Mouse (Mus musculus) left cerebral cortex, postnatal 14 days (tissue): ENCODE data around the gene Rasgef1c. TPM values are rescaled to one million over a fixed set of nuclear protein-coding genes. Genes with fewer than 3 reads are reported as not detected.

Experiments used
- DNase-seq, 2 experiments: peaks; one replicate each; pipeline ENCODE4 v3.0.0; 2021 to 2022; ENCODE audit warnings: low spot score in 2 of 2, mixed read lengths in 1 of 2
- intact Hi-C: fragments of 180-260 bp; cut with DNase I; formaldehyde crosslinking; loops from one replicate; pipeline ENCODE4 v1.15.1; 2025
- long read RNA-seq, 2 experiments: library from polyadenylated mRNA; stranded (forward); transcript quantifications; one replicate each; pipeline ENCODE4 v2.0.0; 2021
- total RNA-seq, 2 experiments: library from RNA; stranded (reverse); gene quantifications; 2 replicates each; pipeline ENCODE4 v1.2.3; 2021

Gene Rasgef1c
- 10 to 100 TPM; 27.0 to 32.1 TPM for total RNA-seq
- long read RNA-seq, experiment 1, transcript Rasgef1c-203 (14 exons, 2,216 nt) = major isoform, 47 of 65 reads
- long read RNA-seq, experiment 1, partial matches to known transcripts = 8 of 65 reads
- long read RNA-seq, experiment 1, other reads (novel, unspliced or antisense) = 9 of 65 reads
- long read RNA-seq, experiment 2, transcript Rasgef1c-203 (14 exons, 2,216 nt) = major isoform, 70 of 102 reads
- long read RNA-seq, experiment 2, partial matches to known transcripts = 15 of 102 reads
- long read RNA-seq, experiment 2, other reads (novel, unspliced or antisense) = 16 of 102 reads

DNA sequence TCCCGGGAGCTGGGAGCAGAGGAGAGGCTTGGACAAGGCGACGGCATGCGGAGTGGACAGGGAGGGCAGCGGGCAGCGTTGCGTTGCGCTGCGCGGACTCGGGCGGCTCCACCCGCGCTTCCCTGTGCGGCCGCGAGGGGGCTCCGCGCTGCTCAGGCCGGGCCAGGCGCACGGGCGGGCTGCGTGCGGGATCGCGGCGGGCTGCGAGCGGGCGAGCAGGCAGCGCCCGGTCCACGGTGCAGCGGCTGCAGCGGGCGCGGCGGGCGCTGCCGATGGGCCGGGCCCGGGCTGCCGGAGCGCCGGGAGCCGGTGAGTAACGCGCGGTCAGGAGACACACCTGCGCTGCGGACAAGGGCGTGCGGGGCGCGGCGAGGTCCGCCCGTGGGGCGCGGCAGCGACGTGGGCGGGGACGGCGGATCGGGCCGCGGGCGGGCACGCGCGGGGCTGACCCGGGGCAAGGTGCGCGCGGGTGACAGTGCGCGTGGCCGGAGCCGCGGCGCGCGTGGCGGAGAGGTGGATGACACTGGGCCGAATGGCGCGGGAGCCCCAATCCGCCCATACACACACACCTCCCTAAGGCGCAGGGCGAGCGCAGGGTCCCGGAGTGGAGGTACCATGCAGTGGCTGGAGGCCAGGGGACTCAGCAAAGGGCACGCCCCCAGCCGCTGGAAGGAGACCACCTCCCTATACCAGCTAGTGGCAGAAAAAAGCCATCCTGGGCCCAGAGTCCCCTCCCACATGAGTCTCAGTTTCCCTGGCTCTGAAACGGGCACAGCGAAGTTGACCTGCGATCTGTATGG, at the start of gene Rasgef1c:
Gene Rasgef1c (plus strand): TSS at position 177 of the 800 bp plus-strand sequence.
- peak; percentile 71 to 83 for DNase-seq
- intact Hi-C loops = loop anchor here (5.0 kb wide), 1 partner anchor 55 kb away; no protein-coding TSS in a partner anchor

DNA sequence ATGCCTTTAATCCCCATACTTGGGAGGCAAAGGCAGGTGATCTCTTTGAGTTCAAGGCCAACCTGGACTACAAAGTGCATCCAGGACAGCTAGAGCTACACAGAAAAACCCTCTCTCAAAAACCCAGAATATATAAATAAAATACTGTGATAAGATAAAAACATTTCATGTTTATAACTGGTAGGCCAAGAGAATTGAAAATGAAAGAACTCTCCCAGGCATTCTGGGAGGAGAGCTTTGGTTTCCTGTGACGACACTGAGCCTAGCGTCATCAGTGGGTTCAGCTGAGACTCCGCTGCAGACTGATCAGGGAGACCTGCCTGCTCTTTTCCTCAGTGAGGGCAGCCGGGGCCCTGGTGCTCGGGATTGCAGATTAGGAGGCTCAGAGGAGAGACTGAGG, 46.5 kb upstream of the Rasgef1c start:
- intact Hi-C loops = no loop called here
- DNase-seq = no peak

DNA sequence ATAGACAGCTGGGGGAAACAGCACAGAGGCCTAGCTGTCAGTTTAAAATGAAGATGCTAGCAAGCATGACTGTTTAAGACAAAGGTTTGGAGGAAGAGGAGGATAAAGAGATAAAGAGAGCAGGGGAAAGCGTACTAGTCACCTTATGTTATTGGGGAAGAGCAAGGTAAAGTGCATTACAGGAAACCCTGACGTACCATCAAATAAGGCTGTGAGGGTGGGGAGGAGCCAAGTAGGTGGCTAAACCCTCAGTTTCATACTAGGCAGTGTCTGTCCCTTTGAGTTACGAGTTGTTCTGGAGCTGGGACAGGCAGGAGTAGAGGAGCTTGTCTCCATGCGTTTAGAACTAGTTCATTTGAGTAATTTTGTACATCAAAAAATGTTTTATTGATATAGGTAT, 40.5 kb upstream of the Rasgef1c start:
- no peak for DNase-seq
- intact Hi-C loops = no loop called here

DNA sequence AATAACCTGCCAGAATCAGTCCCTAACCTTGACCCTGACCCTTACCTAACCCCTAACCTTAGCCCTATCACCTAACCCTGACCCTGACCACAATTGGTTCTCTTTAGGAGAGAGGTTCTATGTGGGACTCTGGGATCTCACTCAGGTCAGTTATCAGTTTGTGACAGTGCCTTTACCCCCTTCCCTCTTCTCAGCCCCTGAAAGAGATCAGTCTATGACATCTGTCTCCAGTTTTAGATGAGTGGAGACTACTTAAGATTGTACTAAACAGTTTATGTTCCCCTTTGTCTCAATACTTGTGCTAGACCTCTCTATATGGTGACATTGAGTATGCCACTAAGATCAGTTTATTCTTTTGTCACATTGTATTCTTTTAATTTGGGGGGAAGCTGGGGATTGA, 37.7 kb upstream of the Rasgef1c start:
- intact Hi-C loops = no loop called here

DNA sequence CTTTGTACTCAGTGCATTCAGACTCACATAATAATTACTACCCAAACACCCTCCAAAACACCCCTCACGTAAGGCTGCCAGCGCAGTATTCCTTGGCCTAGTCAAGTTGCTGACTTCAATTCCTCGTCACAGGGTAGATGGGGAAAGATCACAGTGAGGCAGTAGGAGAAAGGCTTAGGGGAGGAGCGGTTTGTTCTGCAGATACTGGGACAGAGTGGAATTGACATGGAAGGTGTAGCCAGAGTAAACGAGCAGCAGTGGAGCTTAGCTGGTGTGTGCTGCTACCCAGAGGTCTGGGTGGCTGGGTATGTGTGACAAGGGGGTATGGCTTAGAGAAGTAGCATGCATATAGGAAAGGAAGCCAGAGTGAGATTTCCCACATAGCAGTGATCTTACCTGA, 34.3 kb upstream of the Rasgef1c start:
- no peak for DNase-seq
- intact Hi-C loops = loop anchor here (5.0 kb wide), 1 partner anchor 215 kb away; no protein-coding TSS in a partner anchor

More for the DNA sequence above, 37.7 kb upstream of the Rasgef1c start:
- DNase-seq = no peak

DNA sequence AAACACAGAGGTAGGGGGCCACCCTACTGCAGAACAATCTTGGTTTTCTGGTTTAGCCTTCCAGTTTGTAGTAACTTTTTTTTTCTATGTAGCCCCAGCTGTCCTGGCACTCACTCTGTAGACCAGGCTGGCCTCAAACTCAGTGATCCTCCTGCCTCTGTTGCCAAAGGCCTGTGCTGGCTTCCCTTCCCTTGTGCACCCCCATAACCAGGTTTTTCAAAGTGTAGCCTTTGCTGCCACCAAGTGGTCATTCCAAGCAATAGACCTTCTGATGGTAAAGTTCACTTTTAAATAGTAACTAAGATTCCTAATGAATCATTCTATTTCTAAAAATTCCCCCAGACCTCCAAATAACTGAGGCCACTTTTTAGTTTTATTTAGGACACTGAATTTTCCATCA, 31.9 kb upstream of the Rasgef1c start:
- DNase-seq = peak in 1 of 2 experiments; percentile 66
- intact Hi-C loops = loop anchor here (2.0 to 5.0 kb wide), 2 partner anchors 141 to 217 kb away; no protein-coding TSS in a partner anchor

DNA sequence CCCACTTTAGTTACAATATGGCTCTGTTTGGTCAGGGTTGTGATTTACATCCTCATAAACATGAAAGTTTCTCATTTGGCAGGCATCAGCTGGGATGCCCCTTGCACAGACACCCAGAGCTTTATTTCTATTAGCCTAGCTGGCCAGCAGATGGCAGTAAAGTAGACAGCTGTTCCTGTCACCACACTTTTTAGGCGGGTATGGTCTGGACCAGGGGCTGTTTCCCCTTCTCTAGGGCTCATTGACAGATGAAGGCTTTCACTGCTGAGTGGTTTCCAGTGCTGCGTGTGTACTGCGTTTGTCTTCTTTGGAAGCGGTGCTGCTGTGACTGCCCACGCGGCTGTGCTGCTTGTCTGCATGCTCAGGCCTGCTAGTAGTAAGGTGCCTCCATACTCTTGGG, 29.7 kb upstream of the Rasgef1c start:
- intact Hi-C loops = no loop called here
- peak in 1 of 2 experiments; percentile 61 for DNase-seq

DNA sequence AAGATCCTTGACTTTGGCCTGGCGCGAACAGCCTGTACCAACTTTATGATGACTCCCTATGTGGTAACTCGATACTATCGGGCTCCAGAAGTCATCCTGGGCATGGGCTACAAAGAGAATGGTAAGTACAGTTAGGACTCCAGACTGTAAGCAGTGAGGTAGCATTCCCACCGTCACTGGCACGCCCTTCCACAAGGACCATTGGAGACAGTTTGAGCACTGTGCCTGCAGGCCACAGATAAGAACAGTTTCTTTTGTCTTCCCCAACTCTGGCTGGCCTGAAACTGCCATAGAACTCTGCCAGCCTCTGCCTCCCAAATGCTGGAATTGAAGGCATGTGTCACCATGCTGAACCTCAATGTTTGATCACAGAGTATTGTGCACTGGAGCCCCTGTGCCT, 28.9 kb upstream of the Rasgef1c start:
- no peak for DNase-seq
- intact Hi-C loops = no loop called here

DNA sequence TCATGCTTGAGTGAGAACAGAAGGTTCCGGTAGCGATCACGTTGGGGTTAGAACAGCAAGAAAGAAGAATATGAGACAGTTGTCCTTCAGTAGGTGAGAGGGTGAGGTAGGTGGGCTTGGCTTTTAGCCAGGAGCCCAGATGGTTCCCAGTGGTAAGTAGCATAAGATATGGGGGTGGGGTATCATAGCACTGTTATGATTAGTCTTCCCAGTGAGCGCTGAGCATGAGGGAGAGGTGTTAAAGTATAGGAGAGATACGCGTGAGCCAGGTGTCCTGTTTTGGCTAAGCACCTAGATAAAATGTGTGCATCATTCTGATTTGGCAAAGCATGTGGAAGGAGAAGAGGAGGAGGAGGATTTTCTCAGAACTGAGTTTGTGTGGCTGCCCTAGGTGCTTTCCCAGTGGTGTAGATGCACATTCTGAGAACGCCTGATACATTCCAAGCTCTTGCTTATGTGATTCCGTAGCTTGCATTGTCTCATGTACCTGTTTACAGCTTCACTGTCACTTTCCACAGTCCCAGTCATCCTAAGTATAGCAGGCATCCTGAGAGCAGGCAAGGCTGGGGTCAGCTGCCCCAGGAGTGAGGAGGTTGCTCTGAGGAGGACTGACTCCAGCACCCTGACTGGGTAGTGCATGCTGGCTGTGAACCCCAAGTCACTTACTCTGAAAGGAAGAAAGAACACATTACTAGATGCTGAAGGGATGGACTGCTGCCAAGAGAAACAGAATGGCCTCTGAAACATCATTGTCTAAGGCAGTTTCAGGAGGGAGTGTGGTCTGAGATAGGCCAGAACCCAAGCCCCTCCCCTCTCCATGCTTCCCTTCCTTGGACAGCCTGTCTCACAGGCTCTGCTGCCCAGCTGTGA, 24.5 kb upstream of the Rasgef1c start:
- peak in 1 of 2 experiments; percentile 51 for DNase-seq
- intact Hi-C loops = no loop called here

DNA sequence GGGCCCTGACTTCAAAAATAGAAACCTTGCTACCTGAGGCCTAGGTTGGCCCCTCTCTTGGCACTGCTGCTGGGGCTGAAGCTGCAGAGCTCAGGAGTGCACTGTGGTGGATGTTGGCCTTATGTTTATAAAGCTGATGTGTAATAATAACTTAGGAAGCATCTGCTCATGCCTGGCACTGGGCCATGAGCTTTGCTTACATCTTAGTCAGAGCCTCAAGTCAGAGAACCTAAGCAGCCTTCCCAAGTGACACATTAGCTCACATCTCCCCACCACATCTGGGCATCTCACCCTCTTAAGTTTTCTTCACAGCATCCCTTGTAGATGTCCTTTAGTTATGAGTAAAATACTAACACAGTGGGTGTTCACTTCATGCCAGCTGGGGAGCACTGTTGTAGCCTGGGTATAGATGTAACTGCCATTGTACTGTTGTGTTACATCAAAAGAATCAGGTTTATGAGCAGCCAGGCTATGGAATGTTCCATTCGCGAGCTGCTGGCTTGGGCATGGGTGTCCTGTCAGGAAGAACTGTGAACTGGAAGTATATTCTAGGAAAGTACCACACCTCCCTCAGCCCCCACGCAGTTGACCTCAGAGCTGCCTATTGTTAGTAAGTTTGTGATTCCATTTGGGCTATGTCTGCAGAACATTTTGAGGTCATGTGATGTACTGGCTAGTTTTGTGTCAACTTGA, 21.5 kb upstream of the Rasgef1c start:
- intact Hi-C loops = no loop called here
- DNase-seq = peak; percentile 30 to 55

DNA sequence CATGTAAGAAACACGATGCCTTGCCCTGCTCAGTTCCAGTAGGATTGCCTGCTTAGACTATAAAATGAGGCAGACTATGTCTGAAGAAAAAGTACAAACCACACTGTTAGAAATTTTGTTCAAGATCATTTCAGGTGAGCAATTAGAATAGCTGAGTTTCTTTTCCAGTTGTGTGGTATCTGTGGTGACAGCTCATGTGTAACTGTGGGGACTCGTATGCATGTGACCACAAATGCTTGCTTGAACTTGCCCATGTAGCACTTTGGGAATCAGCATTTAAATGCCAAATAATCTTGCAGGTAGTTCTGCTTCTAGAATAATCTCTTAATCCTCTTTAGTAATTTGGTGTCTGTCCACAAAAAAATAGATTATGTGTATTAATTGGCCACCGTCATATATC, 18.2 kb upstream of the Rasgef1c start:
- no peak for DNase-seq
- intact Hi-C loops = no loop called here

DNA sequence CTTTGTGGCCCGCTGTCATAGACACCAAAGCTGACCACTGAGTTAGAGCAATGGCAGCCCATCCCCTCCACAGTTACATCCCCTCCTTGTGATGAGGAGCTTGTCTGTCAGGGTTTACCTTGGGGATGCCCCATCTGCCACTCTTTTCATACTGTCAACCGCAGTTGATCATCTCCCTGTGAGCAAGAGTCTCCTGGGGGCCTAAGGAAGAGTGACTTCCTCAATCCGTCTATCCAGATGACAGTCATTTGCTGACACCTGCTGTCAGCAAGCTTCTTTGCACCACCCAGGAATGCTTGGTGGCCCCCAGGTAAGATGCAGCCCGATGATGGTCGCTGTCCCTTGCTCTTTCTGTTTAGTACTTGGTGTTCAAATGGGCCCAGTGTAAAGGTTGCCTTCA, 13.2 kb upstream of the Rasgef1c start:
- no peak for DNase-seq
- intact Hi-C loops = no loop called here

DNA sequence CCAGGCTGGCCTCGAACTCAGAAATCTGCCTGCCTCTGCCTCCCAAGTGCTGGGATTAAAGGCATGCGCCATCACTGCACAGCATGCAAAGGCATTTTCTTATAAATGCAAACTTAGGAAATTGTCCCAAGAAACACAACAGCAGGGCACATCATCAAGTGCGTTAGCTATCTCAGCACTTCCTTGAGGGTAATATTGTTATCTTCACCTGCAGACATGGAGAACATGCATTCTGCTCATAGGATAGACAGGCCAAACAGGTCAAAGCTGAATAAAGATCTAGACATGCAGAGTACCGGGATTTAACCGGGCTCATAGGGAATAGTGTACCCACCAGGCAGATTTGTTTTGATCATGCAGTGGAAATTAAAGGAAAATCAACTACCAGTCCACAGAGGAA, 9.6 kb upstream of the Rasgef1c start:
- intact Hi-C loops = no loop called here
- no peak for DNase-seq

DNA sequence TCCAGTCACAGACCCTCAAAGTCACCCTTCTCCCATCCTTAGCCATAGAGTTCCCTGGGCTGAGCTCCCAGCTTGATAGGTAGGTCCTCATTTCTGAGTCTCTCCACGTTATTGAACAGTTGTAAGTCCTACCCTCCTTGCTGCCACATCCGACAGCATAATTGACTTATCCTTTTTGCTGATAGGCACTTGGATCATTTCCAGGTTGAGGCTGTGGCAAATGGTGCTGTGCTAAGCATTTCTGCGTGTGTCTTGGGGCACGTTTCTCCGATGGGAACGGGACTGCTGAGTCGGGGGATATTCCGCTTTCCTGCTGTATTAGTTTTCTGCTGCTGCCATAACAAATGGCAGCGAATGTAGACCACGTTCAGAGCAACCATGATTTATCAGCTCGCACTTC, 7.8 kb upstream of the Rasgef1c start:
- DNase-seq = no peak
- intact Hi-C loops = no loop called here

DNA sequence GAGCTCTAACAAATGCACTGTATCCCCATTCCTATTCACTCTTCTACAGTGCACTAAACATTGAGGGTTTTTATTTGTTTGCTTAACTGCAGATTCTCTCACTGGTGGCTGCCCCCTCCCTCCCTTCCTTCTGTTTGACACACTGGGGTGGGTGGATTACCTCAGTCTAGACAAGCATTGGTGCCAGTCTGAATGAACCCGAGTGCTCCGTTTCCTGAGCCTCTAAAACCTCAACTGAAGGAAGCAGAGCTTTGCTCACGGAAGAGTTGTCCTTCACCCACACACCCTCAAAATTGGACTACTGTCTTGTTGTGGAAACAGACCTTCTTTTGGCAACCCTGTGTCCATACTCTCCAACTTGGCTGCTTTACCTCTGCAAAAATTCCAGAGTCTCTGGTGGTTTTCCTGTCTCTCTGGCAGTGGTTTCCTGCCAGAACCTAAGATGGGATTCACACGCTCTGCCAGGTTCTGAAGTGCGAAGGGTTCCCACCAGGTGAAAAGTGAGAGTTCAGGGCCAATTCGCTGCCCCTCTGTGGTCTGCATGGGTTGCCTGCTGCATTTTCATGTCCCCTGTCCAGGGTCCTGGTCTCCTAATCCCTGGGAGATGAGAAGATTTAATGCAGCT, 5.6 kb upstream of the Rasgef1c start:
- intact Hi-C loops = no loop called here
- DNase-seq = no peak

DNA sequence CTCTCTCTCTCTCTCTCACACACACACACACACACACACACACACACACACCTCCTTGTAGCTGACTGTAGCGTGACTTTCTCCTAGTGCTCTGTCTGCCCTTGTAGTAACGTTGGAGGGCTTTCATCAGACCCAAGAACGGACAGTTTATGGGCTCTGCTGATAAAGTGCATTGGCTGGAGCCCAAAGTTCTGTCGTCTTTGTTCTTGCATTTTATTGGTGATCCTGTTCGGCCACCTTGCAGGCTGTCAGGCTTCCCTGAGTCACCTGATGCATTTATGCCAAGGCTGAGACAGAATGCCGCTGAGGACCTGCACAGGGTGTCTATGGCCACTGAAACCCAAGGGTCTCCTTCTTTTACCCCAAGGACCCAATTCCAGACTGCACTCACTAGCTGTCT, 1.6 kb upstream of the Rasgef1c start:
- DNase-seq = no peak
- intact Hi-C loops = loop anchor here (5.0 kb wide), 1 partner anchor 57 kb away; no protein-coding TSS in a partner anchor

DNA sequence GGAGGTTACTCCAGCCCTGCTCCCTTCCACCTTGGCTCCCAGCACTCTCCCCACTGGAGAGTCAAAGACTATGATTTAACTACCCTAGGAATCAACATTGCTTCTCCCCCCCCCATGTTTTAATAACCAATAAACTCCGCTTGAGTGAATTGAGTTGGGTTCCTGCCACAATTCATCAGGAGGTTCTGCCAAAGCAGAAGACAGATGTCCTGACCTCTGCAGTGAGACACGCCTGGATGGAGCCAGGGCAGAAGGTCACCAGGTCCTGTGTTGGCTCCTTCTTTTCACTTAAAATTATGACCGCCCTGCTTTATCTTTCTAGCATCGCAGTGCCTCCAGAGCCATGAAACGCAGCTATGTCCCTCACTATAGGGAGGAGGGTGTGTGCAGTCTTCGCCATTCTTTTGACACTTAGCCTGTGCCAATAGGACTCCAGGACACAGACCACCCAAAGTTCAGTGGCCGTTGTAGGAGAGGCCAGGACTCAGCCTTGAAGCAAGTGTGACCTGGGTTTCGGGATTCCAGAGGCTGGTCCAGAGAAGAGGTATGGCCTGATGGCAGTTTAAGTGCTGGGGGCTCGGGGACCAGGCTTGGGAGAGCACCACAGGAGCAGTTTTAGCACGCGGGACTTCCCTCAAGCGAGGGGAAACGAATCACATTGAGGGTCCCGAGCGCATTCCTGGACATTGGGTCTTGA, 525 bp upstream of the Rasgef1c start:
- no peak for DNase-seq
- intact Hi-C loops = loop anchor here (5.0 kb wide), 1 partner anchor 56 kb away; no protein-coding TSS in a partner anchor

DNA sequence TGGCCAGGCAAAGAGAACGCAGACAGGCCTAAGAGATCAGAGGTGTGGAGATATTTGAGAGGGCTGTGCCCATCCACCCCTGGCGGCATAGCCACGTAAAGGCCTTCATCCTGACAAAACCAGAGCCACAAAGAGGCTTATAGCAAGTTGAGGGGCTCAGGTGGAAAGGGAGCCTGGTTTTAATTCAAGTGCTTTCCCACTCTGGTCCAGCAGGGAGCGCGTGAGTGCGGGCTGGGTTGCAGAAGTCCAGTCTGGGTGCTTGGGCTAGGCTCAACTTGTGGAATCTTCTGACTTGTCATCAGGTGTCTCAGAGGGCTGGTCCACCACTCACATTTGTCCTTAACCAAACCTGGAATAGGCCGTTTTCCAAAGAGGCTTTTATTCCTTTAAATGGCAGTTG, 1.7 kb downstream of the Rasgef1c start:
- peak; percentile 59 to 82 for DNase-seq
- intact Hi-C loops = loop anchor here (5.0 kb wide), 1 partner anchor 54 kb away; no protein-coding TSS in a partner anchor
